32 mouse cellular contexts compared by ENCODE assay signal in genomic region chr16:86117959-86118358, GRCm38 (mm10).
"Had no signal": no experiment of that assay in that cellular context is flagged by ENCODE, and none has a peak within 500 bp of the region (broad histone marks: within the 10 kb centered on the region; RNA-seq: fewer than 3 reads in every experiment).

No protein-coding gene starts in this region.

- H3K4me3 ChIP-seq: limb, embryonic 10.5 days; limb, embryonic 12.5 days; limb, embryonic 13.5 days; limb, embryonic 15.5 days; liver, embryonic 12.5 days; liver, embryonic 13.5 days; liver, embryonic 15.5 days; lung, embryonic 15.5 days; megakaryocyte, embryonic 14.5 days; midbrain, embryonic 10.5 days; midbrain, embryonic 12.5 days; midbrain, embryonic 13.5 days; midbrain, embryonic 15.5 days; myocyte; neural tube, embryonic 12.5 days had no signal

- H3K4me1 ChIP-seq: limb, embryonic 10.5 days; limb, embryonic 12.5 days; liver, embryonic 12.5 days; liver, embryonic 13.5 days; liver, embryonic 15.5 days; lung, embryonic 15.5 days; megakaryocyte, embryonic 14.5 days; midbrain, embryonic 10.5 days; midbrain, embryonic 12.5 days; midbrain, embryonic 13.5 days; midbrain, embryonic 15.5 days; neural tube, embryonic 12.5 days had no signal

- DNase-seq: left cerebral cortex, postnatal 4 days; liver; liver, embryonic 13.5 days; liver, postnatal 0 days; lung, adult 18-20 months; lung, adult 2 months; lung, embryonic 14.5 days; lung, postnatal 10 days; lung, postnatal 14 days; lung, postnatal 36 days; lung, postnatal 4 days; midbrain, embryonic 14.5 days had no signal

- ATAC-seq: liver, embryonic 12.5 days; liver, postnatal 0 days; lung, postnatal 0 days; midbrain, embryonic 13.5 days; midbrain, embryonic 15.5 days; midbrain, embryonic 16.5 days had no signal

- H3K27me3 ChIP-seq: limb, embryonic 12.5 days; limb, embryonic 15.5 days; liver, embryonic 12.5 days; liver, embryonic 13.5 days; liver, embryonic 15.5 days; lung, embryonic 15.5 days; megakaryocyte, embryonic 14.5 days; midbrain, embryonic 12.5 days; midbrain, embryonic 13.5 days; midbrain, embryonic 15.5 days; neural tube, embryonic 12.5 days had no signal

- H3K36me3 ChIP-seq: limb, embryonic 10.5 days; limb, embryonic 12.5 days; limb, embryonic 13.5 days; limb, embryonic 15.5 days; liver, embryonic 12.5 days; liver, embryonic 13.5 days; liver, embryonic 15.5 days; lung, embryonic 15.5 days; midbrain, embryonic 10.5 days; midbrain, embryonic 12.5 days; midbrain, embryonic 13.5 days; midbrain, embryonic 15.5 days; neural tube, embryonic 12.5 days had no signal

- H3K27ac ChIP-seq: limb, embryonic 10.5 days; limb, embryonic 12.5 days; limb, embryonic 13.5 days; limb, embryonic 15.5 days; liver, embryonic 12.5 days; liver, embryonic 13.5 days; liver, embryonic 14.5 days; liver, embryonic 15.5 days; lung, embryonic 15.5 days; macrophage; midbrain, embryonic 10.5 days; midbrain, embryonic 12.5 days; midbrain, embryonic 13.5 days; midbrain, embryonic 15.5 days; neural tube, embryonic 12.5 days had no signal

- H3K9me3 ChIP-seq: limb, embryonic 10.5 days; limb, embryonic 12.5 days; limb, embryonic 13.5 days; limb, embryonic 15.5 days; liver, embryonic 12.5 days; liver, embryonic 13.5 days; liver, embryonic 15.5 days; lung, embryonic 15.5 days; megakaryocyte, embryonic 14.5 days; midbrain, embryonic 10.5 days; midbrain, embryonic 12.5 days; midbrain, embryonic 13.5 days; midbrain, embryonic 15.5 days; neural tube, embryonic 12.5 days had no signal

- H3K4me2 ChIP-seq: limb, embryonic 12.5 days; limb, embryonic 13.5 days; limb, embryonic 15.5 days; liver, embryonic 11.5 days; liver, embryonic 12.5 days; liver, embryonic 13.5 days; liver, embryonic 15.5 days; lung, embryonic 14.5 days; lung, embryonic 15.5 days; midbrain, embryonic 11.5 days; midbrain, embryonic 12.5 days; midbrain, embryonic 13.5 days; midbrain, embryonic 15.5 days; neural tube, embryonic 12.5 days had no signal

- H3K9ac ChIP-seq: limb, embryonic 12.5 days; limb, embryonic 13.5 days; limb, embryonic 15.5 days; liver, embryonic 12.5 days; liver, embryonic 13.5 days; liver, embryonic 14.5 days; liver, embryonic 15.5 days; liver, postnatal 0 days; lung, embryonic 14.5 days; lung, embryonic 15.5 days; midbrain, embryonic 12.5 days; midbrain, embryonic 13.5 days; midbrain, embryonic 15.5 days; neural tube, embryonic 12.5 days had no signal
